Mouse (Mus musculus): Measurements from ENCODE around the gene Ric3.
"Not testable (repeated sequence)": the region's sequence is repeated elsewhere in the genome, so short reads cannot be mapped to it uniquely, and the experiment has no call there.

Ric3 gene

DNA sequence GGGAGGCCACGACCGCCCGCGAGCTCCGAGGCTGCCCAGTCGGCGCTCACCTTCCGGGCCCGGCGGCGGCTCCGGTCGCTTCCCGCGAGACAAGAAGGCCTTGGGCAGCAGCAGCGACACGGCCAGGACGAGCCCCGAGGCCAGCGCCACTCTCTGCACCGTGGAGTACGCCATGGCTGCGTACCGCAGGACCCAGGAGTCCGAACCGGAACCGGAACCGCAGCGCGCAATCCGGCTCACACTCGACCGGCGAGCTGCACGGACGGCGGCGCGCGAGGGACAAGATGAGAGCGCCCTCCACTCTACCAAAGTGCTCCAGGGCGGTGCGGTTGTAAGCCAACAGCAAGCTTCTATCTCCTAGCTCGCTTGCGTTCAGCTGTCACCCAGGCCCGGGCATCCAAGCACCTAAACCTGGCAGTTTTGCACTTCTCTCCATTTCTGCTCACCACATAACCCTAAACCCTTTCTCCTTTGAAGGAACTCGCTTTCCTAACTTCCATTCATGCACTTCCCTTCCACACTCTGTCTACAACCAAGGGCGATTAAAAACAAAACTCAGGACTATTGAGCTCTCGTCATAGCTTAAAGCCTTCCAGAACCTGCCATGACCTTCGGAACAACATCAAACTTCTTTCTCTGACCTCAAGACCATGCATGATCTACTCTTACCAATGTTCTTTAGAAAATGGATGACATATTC, at the start of gene Ric3:
TSS of gene Ric3 (minus strand) at position 219 of the 700 bp plus-strand sequence.
- DNase-seq: peak in 1 of 2 experiments; percentile 1

DNA sequence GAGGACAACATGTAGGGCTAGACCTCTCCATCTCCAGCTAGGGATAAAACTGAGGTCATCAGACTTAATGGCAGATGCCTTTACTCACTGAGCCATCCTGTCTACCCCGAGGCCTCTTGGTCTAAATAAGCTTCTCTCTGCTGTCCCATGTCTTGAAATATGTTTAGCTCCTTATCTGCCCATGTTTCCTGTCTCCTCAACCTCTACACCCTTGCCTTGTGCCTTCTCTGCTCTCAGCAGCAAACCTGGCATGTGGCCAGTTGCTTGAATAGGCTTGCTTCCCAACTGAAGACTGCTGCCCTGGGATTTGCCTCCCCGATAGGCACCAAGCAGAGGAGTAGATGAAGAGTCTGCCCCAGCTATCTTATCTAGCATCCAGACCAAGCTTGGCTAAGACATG, 48.4 kb upstream of the Ric3 start:
- no peak for DNase-seq

DNA sequence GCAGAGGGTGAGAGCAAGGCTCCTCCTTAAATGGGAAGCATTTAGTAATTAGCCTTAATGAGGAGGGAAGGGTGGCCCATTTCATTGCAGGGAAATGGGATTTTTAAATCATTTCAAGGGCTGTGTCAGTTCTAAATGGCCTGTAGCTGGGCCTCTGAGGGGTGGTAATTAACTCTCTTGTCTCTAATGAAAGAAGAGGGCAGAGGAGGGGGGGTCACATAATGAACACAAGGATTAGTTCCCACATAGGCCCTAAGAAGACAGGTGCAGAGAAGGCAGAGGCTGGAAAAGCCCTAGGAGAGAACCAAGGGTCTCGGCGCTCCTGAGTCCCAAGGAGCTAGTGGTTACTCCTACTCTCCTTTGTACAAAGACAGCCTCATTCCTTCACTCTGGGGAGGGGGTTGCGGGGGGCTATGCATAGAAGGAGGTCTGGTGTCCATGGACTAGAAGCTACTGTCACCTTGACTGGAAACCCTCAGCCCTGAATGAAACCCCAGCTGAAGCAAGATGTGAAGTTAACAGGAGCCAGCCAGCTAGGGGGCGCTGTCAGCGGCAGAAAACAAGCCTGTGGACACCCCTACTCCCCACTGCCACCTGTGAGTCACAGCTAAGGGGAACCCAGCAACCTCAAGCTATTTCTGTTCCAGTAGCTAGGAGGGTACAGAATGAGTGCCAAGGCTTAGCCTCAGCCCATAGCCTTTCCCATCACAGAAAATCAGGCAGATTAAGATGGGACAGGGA, 47.0 kb upstream of the Ric3 start:
- DNase-seq: no peak

DNA sequence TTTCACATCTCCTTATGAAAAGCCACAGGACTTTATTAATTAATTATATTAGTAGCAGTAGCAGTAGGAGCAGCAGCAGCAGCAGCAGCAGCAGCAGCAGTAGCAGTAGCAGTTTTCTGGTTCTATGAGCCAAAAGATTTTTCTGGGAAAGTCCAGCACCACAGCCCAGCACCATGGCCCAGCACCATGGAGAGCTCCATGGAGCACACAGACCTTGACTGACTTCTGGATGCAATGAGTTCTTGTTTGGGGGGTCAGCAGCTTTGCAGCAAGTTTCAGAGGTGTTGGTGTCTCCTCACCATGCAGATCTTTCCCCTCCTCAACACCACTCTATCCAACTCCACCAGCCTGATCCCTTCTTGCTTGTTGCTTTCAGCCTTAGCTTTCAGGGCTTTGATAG, 46.3 kb upstream of the Ric3 start:
- DNase-seq: no peak

DNA sequence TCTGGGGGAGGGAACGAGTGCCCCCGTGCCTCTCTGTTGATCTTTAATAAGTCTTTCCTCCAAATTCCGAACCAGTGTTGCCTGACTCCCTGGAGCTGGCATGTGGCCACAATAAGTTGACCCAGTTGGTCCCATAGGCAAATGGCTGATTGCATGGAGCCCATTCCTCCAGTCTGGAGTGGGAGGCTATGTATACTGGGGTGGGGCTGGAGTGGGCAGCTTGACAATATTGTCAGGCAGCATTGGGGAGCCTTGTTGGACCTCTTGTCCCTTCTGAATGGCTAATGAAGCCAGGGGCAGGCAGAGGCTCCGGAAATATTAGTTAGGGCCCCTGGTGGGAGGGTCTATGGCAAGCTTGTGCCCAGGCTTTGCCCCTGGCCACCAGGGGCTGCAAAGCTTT, 32.8 kb upstream of the Ric3 start:
- DNase-seq: no peak

DNA sequence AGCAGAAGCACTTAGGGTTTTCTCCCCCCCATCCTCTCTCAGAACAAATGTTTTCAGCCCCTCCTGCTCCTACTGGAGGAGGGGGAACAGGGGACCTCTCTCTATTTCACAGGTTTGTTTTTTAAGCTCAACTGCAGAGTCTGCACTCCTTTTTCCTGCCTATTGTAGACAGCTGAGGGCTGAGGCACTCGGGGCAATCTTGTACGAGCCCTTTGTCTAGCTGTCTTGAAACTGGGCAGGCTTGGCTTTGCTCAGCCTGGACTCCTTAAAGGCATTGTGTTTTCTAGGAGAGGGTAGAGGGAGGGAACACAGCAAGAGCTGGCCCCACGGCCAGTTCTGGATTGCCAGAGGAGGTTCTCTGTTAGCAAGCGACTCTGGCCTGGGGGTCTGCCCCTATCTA, 32.4 kb upstream of the Ric3 start:
- DNase-seq: not testable (repeated sequence)

DNA sequence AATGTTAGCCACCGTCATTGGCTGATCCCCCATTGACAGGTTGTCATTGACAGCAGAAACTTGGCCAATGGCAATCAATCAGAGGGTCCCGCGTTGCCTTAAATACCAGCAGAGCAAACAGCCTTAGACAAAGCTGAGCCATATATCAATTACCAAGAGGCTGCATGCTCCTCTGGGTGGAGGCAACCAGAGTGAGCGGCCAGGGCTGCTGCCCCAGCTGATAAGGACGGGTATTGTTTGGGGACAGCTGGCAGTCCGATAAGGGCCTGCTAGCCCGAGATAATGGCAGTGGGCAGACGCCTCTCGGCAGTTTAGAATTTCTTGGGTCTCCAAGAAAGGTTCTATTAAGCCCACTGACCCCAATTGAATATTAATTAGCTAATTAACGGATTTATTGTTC, 31.8 kb upstream of the Ric3 start:
- DNase-seq: no peak

DNA sequence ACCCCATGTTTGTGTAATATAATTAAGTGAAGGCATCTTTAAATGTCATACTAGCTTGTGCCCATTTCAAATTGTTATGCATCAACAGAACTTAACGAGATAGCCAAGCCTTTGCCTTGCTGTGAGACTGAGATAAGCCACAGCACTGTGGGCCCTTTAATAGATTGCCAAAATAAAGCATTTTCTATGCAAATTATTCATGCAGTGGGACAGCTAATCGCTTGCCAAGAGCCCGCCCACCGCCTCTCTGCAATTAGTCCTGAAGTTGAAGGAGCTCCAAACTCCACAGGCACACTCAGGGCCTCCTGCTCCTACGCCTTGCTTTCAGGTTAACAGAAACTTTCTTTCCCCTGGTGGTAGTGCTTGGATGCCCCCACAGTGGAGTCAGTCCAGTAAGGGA, 27.9 kb upstream of the Ric3 start:
- DNase-seq: no peak

DNA sequence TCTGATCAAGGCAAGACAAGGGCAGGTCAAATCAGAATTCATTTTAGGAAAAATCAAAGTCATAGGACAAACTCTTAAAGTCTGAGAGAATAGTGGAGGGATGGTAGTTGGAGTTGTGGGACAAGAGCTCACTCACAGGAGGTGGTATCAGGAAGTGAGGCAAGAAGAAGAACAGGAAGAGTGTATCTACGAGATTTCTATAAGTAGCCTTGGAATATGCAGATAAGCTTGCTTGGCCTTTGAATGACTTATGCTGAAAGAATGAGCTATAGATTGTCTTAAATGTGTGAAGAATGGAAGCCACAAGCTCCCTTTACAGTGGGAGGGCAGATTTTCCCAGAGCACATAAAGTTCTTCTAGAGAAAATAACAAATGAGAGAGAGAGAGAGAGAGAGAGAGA, 21.8 kb upstream of the Ric3 start:
- no peak for DNase-seq

DNA sequence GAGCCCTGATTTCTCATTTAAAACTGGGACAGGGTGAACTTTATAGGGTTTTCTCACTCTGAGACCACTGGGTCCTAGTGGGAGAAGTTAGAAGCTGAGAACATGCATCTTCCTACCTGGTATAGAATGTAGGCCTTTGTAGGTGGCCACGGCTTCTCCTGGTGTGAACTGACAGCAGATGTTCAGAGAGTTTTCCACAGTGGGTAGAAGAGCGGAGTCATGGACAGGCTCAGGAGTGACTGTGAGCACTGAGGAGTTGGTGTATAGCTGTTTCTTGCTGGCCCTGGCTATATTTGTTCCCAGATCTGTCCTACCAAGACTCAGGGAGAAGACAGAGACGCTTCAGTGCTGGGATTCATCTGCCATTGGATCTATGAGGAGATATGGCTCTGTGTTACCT, 18.0 kb upstream of the Ric3 start:
- DNase-seq: no peak

DNA sequence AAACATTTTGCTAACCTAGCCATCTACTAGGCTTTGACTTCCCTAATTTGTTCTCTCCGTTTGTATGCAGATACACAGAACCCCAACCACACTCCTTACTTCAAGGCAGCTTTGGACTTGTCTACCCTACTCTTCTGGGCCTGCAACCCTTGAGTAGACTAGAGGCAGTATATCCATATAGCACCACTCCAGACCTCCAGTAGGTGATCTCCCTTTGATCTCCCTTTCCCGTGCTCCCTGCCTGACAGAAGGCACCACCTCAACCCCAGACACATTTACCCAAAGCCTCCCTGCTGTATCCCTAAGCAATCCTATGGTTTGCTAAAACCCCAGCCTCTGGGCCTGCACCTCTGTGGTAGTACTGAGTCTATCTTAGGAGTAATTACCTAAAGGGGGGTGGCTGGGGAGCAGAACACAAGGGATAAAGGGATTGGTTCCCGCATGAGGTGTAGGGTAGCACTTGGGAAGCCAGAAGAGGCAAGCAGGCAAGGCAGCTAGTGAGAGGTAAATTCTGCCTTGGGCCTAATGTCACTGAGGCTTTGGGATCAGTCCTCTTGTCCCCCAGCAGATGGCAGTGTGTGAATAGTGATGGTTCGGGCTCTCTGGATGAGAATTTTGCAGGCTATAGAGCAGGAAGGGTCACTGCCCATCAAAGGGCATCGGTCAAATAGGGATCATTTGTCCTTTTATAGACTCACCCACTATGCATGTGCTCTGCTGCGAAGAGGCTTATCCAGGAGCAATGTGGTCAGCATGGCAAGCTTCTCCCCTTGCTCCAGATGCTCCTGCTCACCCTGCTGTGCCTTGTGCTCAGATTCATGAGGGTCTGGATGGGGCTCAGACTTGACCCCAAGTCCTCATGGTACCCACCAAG, 15.3 kb upstream of the Ric3 start:
- no peak for DNase-seq

DNA sequence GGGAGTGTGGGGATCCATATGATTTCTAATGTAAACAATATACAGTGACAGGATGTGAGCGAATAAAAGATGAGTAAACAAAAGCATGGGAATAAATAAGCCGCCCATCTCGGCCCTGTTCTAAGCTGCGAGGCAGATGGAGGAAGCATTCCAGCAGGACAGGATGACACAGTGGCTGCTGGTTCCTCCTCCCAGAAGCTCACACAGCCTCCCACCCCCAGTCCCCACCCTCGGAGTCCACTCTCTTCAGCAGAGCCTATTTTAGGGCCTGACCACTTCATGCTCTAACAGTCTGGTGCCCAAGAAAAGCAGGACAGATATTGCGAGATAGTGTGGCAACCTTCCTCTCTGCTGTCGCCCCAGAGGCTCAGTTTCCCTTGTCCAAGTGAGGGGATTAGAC, 14.1 kb upstream of the Ric3 start:
- no peak for DNase-seq

DNA sequence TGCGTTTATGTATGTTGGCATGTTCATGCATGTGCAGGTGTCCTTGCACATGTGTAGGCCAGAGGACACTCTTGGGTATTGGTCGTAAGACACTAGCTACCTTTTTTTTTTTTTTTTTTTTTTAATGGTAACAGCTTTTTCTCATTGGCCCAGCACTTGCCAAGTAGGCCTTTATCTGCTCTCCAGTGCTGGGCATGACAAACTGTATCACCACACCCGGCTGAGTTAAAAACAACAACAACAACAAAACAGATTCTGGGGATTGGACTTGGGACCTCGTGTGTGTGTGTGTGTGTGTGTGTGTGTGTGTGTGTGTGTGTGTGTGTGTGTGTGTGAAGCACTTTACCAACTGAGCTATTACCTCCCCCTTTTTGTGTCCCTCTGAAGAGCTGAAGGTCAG, 13.5 kb upstream of the Ric3 start:
- no peak for DNase-seq

DNA sequence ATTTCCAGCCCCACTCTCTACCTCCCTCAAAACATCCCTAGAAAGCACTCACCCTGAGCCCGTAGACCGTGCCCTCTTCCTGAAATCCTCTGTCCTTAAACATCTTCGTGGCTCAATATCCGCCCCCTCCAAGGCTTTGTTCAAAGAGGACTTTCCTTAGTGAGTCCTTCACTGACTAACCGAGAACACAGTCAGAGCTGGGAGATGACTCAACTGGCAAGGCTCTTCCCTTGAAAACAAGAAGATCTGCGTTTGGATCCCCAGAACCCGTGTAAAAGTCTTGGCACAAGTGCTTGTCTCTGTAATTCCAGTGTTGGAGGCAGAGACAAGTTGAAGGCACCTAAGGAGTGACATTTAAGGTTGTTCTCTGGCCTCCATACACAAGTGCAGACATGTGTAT, 11.2 kb upstream of the Ric3 start:
- no peak for DNase-seq

DNA sequence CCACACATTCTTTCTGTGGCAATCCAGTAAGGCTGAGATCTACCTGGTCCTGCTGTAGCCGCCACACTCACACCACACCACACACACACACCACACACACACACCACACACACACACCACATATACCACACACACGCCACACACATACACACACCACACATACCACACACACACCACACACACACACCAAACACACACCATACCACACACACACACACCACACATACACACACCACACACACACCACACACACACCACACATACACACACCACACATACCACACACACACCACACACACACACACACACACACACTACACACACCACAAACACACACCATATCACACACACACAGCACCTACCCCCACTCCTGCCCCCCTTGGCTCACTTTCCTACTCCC, 8.2 kb upstream of the Ric3 start:
- not testable (repeated sequence) for DNase-seq

DNA sequence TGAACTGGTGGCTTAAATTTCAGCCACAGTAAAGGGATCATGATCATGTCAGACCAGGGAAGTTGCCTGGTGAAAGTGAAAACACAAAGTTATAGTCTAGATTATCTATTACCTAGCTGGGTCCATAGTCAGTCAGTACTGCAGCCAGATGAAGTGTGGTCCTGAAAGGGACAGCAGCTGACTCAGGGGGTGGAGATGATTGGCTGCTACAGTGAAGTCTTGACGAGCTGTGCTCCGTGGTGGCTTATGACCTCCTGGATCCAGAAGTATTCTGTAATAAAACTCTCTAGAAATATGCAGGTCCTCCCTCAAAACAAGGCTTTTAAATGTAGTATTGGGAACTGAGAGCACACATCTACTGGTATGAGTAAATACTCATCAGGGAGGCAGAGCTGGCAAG, 3.8 kb upstream of the Ric3 start:
- DNase-seq: no peak

DNA sequence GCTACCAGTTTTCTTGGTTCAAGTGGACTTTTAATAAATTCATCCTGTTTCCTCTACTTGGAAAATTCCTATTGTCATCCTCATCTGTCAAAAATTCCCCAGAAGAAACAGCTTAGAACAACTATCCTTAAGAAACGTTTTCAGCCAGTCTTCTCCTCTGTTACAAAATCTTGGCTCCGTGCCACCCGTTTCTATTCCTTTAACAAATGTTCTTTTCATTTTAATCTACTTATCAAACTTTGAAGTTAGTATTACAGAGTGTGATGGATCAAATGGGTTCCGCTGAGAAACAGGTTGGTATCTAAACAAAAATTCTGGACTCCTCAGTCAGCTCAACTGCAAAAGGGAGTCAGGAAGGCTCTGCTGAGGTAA, 668 bp upstream of the Ric3 start:
- no peak for DNase-seq

DNA sequence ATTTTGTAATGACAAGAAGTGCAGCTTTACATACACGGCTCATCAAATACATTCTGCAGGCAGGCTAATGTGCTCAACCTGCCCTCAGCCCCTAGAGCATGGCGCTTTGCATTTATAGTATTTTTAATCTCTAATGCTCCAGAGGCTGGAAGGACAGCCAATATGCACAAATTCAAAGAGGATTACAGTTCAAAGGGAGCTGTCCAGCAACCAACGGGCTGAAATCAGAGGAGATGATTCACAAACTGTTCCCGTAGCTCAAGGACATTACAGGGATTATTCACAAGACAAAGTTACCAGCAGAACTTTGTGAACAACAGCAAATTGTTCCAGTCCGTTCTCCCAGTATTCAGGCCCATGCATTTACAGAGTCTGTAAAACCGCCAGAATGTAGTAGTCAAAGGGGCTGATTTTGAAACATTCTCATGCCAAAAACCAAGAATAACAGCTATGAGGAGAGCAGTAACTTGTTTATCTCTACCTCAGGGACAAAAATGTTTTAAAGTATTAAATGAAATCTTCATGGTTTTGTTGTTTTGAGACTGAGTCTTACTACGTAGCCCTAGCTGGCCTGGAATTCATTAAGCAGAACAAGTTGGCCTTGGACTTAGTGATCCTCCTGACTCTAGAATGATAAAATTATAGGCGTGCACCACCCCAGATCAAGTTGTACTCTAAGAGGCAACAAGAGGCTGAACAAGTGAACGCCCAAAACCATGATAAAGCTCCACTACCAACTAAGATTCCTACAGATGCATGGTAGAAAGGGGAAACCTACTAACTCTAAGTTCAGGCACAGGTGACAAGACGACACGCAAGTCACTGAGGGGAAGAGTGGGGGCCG, 640 bp downstream of the Ric3 start:
- no peak for DNase-seq

DNA sequence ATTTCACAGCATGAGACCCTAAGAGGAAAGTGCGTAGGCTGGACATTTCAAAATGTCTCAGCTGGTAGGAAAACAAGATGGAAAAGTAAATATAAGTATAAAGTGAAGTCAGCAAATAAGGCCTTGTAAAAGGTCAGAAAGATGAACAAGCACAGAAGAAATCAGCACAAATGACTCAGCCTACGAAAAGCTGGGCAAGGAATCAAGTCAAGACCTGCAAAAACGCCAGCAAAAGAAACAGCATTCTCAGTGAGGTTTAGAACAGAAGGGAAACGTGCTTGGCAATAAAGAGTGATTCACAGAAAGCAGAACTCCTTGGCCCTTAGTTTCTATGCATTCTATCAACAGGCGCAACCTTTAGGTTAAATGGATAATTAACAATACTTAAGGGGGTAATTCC, 10.8 kb downstream of the Ric3 start:
- DNase-seq: no peak

DNA sequence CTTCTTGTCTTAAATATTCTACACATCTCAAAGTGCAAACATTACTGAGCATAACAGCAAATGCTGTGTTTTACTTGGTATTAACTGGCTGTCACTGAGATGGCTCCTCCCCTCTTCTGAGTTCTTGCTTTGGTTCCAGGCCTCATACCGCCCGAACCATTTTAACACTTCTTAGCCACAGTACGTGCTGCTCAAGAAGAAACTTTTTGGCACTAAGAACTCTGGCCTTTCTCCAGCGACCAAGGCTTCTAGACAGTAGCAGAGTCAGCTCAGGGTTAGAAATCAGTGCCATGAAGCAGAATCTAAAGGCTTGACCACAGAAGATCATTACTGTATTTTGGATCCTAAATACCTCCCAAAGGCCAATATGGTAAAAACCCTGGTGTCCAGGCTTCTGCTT, 13.5 kb downstream of the Ric3 start:
- DNase-seq: no peak

DNA sequence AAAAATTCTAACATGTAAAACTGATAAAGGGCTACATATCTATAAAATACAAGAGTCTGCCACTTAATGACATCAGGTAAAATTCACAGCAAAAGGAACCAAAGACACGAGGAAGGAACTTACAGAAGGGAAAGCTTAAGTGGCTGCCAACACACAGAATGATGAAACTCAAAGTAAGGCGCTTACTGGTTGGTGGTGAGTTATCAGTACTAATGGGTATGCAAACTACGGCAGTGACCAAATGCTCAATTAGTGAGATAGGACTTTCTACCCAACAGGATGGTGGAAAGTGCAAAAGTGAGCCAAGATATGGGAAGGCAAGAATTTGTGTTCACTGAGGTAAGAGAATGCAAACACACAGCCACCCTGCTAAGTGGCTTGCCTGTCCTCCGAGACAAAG, 23.6 kb downstream of the Ric3 start:
- DNase-seq: no peak

DNA sequence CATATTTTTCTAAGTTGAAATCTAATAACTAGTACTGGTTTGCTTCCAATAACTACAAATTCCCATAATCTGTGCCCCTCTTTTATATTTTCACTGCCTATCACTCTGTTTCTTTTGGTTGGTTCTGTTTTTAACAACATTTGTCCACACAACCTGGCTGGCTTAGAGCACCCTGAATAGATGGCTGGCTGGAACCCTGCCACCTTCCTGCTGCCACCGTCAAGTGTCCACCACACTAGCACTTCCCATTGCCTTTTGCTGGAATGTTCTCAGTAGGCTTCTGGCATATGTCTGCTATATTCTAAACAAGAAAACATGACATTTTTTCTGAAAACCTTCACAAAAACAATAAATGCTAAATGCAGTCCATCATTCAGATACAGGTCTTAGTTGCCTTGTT, 32.3 kb downstream of the Ric3 start:
- no peak for DNase-seq

DNA sequence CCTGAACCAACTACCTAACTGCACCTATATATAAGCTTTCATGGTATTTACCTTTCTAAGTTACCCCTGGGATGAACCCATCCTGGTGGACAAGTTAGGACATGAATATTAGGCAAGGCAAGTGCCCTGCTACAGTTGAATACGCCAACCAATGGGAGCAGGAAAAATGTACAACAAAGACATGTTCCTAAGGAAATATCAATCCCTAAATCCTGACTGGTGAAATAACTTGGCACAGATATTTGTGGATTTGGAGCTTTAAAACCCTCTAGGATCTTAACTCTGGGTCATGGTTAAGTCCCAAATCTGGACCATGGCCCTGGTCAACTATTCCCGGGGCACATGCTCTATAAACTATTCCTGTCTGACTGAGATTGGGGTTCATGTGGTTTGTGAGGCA, 37.3 kb downstream of the Ric3 start:
- no peak for DNase-seq
